Mouse (Mus musculus): ENCODE measurements around the gene Zfp934. TPM values are rescaled to one million over a fixed set of nuclear protein-coding genes. Genes with fewer than 3 reads are reported as not detected.
"Not testable (repeated sequence)": the region's sequence is repeated elsewhere in the genome, so short reads cannot be mapped to it uniquely, and the experiment has no call there.

Zfp934 gene
- polyA plus RNA-seq (2016; fragmentation: Nextera tagmentation; extraction: Ambion mirVana): 23.0 and 25.5 TPM in 2 replicates

- H3K4me1 ChIP-seq; H3K4me3 ChIP-seq; H3K36me3 ChIP-seq; H3K27me3 ChIP-seq; H3K9me3 ChIP-seq; H3K4me2 ChIP-seq (replicated peaks); H3K9ac ChIP-seq; ATAC-seq (ENCODE audit: insufficient number of reproducible peaks, insufficient read depth, low FRiP score, low TSS enrichment); H3K27ac ChIP-seq: not testable (repeated sequence)
- 80% methylated on average over 5 of the region's 6 CpGs for WGBS
Observed at GRCm38 (mm10) chr13:62571099-62571498, at the start of gene Zfp934. TSS of gene Zfp934 (minus strand) at chr13:62571199.

DNA sequence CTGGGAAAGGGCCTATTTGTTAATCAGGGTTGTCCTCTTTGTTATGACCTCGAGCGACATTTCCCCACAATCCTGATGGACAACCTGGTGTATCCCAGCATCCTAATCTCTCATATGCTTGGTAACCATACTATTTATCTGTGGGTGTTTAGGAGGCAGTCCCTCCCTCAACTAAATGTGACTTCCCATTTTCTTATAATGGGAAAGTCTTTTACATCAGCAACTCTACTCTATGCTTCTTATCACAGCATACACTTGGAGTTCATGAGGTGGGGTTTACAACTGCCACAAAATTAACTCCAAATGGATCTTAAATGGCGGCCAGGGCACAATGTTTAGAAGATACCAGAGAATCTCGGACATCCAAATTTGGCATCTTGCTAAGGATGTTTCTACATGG, 46.5 kb upstream of the Zfp934 start:
- not testable (repeated sequence) for H3K27ac ChIP-seq; H3K27me3 ChIP-seq; H3K9ac ChIP-seq; H3K9me3 ChIP-seq; H3K4me3 ChIP-seq; ATAC-seq (ENCODE audit: insufficient number of reproducible peaks, insufficient read depth, low FRiP score, low TSS enrichment); H3K36me3 ChIP-seq; H3K4me2 ChIP-seq (replicated peaks); H3K4me1 ChIP-seq
- 94% methylated on average over 4 of the region's 4 CpGs for WGBS

GRCm38 (mm10) chr13:62561696-62562095, 9.3 kb downstream of the Zfp934 start:
- H3K4me2 ChIP-seq (replicated peaks); H3K27ac ChIP-seq; H3K4me3 ChIP-seq; H3K4me1 ChIP-seq; H3K36me3 ChIP-seq; H3K9me3 ChIP-seq; H3K9ac ChIP-seq; H3K27me3 ChIP-seq; ATAC-seq (ENCODE audit: insufficient number of reproducible peaks, insufficient read depth, low FRiP score, low TSS enrichment): not testable (repeated sequence)
- WGBS: 32% methylated on average over 1 of the region's 1 CpGs

DNA sequence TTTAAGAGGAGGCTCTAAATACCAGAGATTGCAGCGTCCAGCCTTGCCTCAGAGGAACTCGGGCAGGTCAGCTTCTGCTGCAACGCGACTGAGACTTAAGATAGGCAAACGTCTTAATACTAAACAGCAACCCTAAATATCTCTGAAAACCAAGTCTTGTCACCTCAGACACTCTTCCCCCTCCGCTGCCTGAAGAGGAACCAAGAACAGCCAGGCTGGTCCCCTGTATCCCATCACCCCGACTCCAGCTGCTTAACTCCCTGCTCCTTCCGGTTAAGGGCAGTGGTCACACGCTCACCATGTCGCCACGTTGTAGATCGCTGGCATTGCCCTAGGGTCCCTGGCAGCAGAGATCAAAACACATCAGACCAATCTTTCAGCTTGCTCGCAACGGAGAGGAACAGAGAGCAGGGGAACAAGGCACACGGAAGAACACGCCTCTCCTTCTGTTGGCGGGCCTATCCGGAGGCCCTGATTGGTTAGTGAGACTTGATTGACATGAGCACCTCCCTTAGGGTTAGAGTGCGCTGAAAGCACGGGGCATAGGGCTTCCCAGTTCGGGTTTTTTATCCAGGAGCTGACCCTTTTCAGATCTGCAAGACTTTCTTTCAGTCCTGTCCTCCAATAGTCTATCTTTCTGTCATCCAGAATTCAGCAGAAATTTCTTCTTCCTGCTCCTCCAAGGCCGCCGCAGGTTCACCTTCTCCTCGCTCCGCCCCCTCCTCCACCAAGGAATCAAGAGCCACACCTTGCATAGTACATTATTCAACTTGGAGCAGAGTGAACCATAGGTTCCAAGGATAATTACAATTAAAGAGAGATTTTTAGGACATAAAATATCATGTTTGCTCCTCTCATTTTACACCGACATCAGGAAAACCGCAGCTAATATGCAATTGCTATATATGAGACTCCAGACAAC, 12.5 kb downstream of the Zfp934 start, which contains the start of gene Zfp935:
TSS of gene Zfp935 (minus strand) at position 323 of the 922 bp plus-strand sequence.
- not testable (repeated sequence) for H3K27ac ChIP-seq; H3K27me3 ChIP-seq; H3K4me1 ChIP-seq; H3K9me3 ChIP-seq; ATAC-seq (ENCODE audit: insufficient number of reproducible peaks, insufficient read depth, low FRiP score, low TSS enrichment)
- Histone ChIP-seq H3K36me3 (peaks cover 16% of the 10 kb centered on the region), H3K9ac (peak within 1 kb of the TSS; percentile 50), H3K4me3 (peak within 1 kb of the TSS; percentile 47), H3K4me2 (replicated peaks) (peak within 1 kb of the TSS; percentile 37)
- WGBS: 5% methylated on average over 27 of the region's 27 CpGs

- H3K4me1 ChIP-seq; H3K27me3 ChIP-seq; H3K9me3 ChIP-seq; H3K36me3 ChIP-seq; H3K4me3 ChIP-seq; H3K9ac ChIP-seq; H3K4me2 ChIP-seq (replicated peaks); H3K27ac ChIP-seq; ATAC-seq (ENCODE audit: insufficient number of reproducible peaks, insufficient read depth, low FRiP score, low TSS enrichment): not testable (repeated sequence)
Observed at GRCm38 (mm10) chr13:62530129-62530528, 40.9 kb downstream of the Zfp934 start.

DNA sequence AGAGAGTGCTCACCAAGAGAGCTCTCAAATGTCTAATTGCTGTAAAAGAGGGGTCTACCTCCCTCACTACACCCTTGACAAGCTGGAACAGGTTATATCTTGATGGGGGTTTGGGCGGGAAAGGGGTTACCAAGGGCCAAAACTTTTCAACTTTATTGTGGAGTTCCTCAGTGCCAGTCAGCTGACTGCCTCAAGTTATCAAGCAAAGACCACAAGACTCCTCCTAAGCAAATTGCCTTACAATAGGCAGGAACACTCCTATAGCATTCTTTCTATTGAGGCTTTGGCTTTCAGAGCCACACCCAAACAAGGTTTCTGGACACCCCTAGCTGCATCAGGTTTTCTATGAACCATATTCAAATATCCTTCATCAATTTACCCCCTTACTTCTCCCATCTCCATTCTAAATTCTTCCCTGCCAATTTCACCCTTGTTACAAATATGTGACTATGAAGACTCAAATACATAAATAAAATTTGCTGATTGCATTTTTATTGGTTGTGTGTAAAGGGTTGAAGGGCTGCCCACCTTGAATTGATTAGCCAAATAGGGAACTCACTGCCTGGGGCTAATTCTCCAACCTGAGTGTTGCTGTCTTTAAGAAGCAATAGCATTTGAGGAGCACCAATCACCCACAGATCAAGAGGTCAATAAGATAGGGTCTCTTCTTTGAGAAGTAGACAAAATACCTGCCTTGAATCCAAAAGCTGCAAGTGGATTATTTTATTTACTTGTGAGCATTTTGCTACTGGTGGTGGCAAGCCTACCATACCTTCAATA, 60.2 kb downstream of the Zfp934 start:
- WGBS: 88% methylated on average over 1 of the region's 1 CpGs

DNA sequence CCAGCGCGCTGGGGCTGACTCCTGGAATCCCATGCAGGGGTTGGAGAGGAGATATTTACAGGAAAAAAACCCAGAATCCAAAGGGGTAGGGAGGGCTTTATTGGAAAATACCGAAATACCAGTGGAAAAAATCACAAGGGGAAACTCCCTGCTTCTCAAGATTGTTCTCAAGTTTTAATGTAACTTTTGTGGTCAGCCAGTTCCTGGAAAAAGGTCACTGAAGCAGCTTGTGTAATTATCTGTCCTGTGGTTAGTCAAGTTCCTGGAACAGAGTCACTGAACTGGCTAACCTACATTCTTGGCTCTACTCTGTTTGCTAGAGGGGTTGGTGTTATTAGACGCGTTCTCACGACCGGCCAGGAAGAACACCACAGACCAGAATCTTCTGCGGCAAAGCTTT, 98.3 kb downstream of the Zfp934 start:
- not testable (repeated sequence) for H3K27me3 ChIP-seq; H3K9me3 ChIP-seq; H3K4me2 ChIP-seq (replicated peaks); H3K9ac ChIP-seq; H3K27ac ChIP-seq; H3K36me3 ChIP-seq; H3K4me1 ChIP-seq; H3K4me3 ChIP-seq; ATAC-seq (ENCODE audit: insufficient number of reproducible peaks, insufficient read depth, low FRiP score, low TSS enrichment)
- WGBS: 94% methylated on average over 8 of the region's 8 CpGs

More for the DNA sequence above, 60.2 kb downstream of the Zfp934 start:
- not testable (repeated sequence) for H3K27ac ChIP-seq; ATAC-seq (ENCODE audit: insufficient number of reproducible peaks, insufficient read depth, low FRiP score, low TSS enrichment); H3K4me3 ChIP-seq; H3K36me3 ChIP-seq; H3K27me3 ChIP-seq; H3K9me3 ChIP-seq; H3K4me1 ChIP-seq; H3K4me2 ChIP-seq (replicated peaks); H3K9ac ChIP-seq

GRCm38 (mm10) chr13:62469947-62470346, 101.1 kb downstream of the Zfp934 start:
- H3K27ac ChIP-seq; H3K9ac ChIP-seq; ATAC-seq (ENCODE audit: insufficient number of reproducible peaks, insufficient read depth, low FRiP score, low TSS enrichment); H3K27me3 ChIP-seq; H3K4me1 ChIP-seq; H3K4me3 ChIP-seq; H3K9me3 ChIP-seq; H3K4me2 ChIP-seq (replicated peaks); H3K36me3 ChIP-seq: not testable (repeated sequence)

- ATAC-seq (ENCODE audit: insufficient number of reproducible peaks, insufficient read depth, low FRiP score, low TSS enrichment): peak; percentile 96
- not testable (repeated sequence) for H3K9me3 ChIP-seq, H3K27me3 ChIP-seq, H3K4me1 ChIP-seq
- H3K4me2 ChIP-seq (replicated peaks): peak within 1 kb of the TSS; percentile 32
- H3K9ac ChIP-seq: peak within 1 kb of the TSS; percentile 63
- WGBS: 2% methylated on average over 28 of the region's 28 CpGs
- H3K27ac ChIP-seq: 0 out of 2 replicates have a peak within 1 kb of the TSS, but pooled peaks have one; percentile 50
- peaks cover 13% of the 10 kb centered on the region for H3K36me3 ChIP-seq
- H3K4me3 ChIP-seq: peak within 1 kb of the TSS; percentile 63
Observed at GRCm38 (mm10) chr13:62466424-62467334, 104.3 kb downstream of the Zfp934 start, which contains the start of gene Gm49359. TSS of gene Gm49359 (minus strand) at chr13:62466832.

Measured in embryonic facial prominence, embryonic 12.5 days (tissue).